Mouse (Mus musculus) kidney, embryonic 16.5 days (tissue): ENCODE measurements at regions not wholly inside any gene's neighbourhood (a gene's known extent, or its start where the extent isn't known, plus 50 kb on each side); places are given as distances from the start of the nearest gene placed in this dataset.

ENCODE experiments used
- ATAC-seq: fragments of 200-750 bp; cut with Nextera tagmentation; 2 replicates; pipeline ENCODE4 v1.8.0; 2017; ENCODE audit warnings: moderate TSS enrichment; ENCODE audit not compliant: low FRiP score, low TSS enrichment
- H3K27ac ChIP-seq: fragments of 300-500 bp; sonication (generic); 2 replicates; pipeline ENCODE4 v1.5.1; 2014; ENCODE audit warnings: low read length
- H3K27me3 ChIP-seq: fragments of 300-500 bp; sonication (generic); 2 replicates; pipeline ENCODE4 v1.6.1; 2014; ENCODE audit warnings: low read length, control low read depth, mixed read lengths; ENCODE audit not compliant: insufficient read depth
- H3K36me3 ChIP-seq: fragments of 300-500 bp; sonication (generic); 2 replicates; pipeline ENCODE4 v1.6.1; 2014; ENCODE audit warnings: low read length, control low read depth, mixed read lengths; ENCODE audit not compliant: insufficient read depth
- H3K4me1 ChIP-seq: fragments of 300-500 bp; sonication (generic); 2 replicates; pipeline ENCODE4 v1.6.1; 2014; ENCODE audit warnings: low read length, control low read depth, mixed read lengths; ENCODE audit not compliant: insufficient read depth
- H3K4me2 ChIP-seq: fragments of 300-500 bp; sonication (generic); replicated peaks from 2 replicates; pipeline ENCODE4 v1.6.1; 2014; ENCODE audit warnings: low read depth, low read length
- H3K4me3 ChIP-seq: fragments of 300-500 bp; sonication (generic); 2 replicates; pipeline ENCODE4 v1.5.1; 2014; ENCODE audit warnings: mild to moderate bottlenecking, low read length
- H3K9ac ChIP-seq: fragments of 300-500 bp; sonication (generic); replicated peaks from 2 replicates; pipeline ENCODE4 v1.6.1; 2014; ENCODE audit warnings: low read length
- H3K9me3 ChIP-seq: fragments of 300-500 bp; sonication (generic); 2 replicates; pipeline ENCODE4 v1.6.1; 2016; ENCODE audit warnings: low read length, control low read depth
- WGBS: fragments of 180-500 bp; shearing (Covaris S2); extraction: QIAGEN DNeasy Blood & Tissue Kit; methylation state at CpG from one replicate; pipeline ENCODE4 v1.1.7; 2014; 5-methylcytosine and 5-hydroxymethylcytosine counted together

GRCm38 (mm10) chr5:97236930-97237329 lies 125.5 kb upstream of the Paqr3 start:
- no peaks in the 10 kb centered on the region for H3K36me3 ChIP-seq
- no peak for ATAC-seq

GRCm38 (mm10) chr5:97226425-97226824 lies 115.0 kb upstream of the Paqr3 start:
- H3K27ac ChIP-seq: no peak overlapping the region
- H3K4me2 ChIP-seq: no peak overlapping the region
- no peaks in the 10 kb centered on the region for H3K27me3 ChIP-seq
- no peaks in the 10 kb centered on the region for H3K36me3 ChIP-seq
- no peak overlapping the region for H3K9ac ChIP-seq
- no peak for ATAC-seq
- no peaks in the 10 kb centered on the region for H3K4me1 ChIP-seq
- no peak overlapping the region for H3K4me3 ChIP-seq
- 48% methylated on average over 2 of the region's 2 CpGs for WGBS
- H3K9me3 ChIP-seq: no peaks in the 10 kb centered on the region

More at GRCm38 (mm10) chr5:97236930-97237329, 125.5 kb upstream of the Paqr3 start:
- H3K4me2 ChIP-seq: no peak overlapping the region
- no peak overlapping the region for H3K27ac ChIP-seq
- no peaks in the 10 kb centered on the region for H3K27me3 ChIP-seq
- H3K9me3 ChIP-seq: no peaks in the 10 kb centered on the region
- H3K9ac ChIP-seq: no peak overlapping the region
- no peak overlapping the region for H3K4me3 ChIP-seq
- WGBS: 83% methylated on average over 2 of the region's 2 CpGs
- no peaks in the 10 kb centered on the region for H3K4me1 ChIP-seq

- no peak for ATAC-seq
- Histone ChIP-seq H3K27me3 (no peaks in the 10 kb centered on the region), H3K4me1 (no peaks in the 10 kb centered on the region), H3K4me2 (no peak overlapping the region), H3K4me3 (no peak overlapping the region), H3K27ac (no peak overlapping the region), H3K9me3 (no peaks in the 10 kb centered on the region), H3K36me3 (no peaks in the 10 kb centered on the region), H3K9ac (no peak overlapping the region)
- WGBS: 83% methylated on average over 12 of the region's 12 CpGs
These were observed 112.0 kb upstream of the Paqr3 start for GRCm38 (mm10) chr5:97223238-97223857.

GRCm38 (mm10) chr5:97222489-97223237 lies 111.3 kb upstream of the Paqr3 start:
- H3K9ac ChIP-seq: no peak overlapping the region
- no peak for ATAC-seq
- H3K9me3 ChIP-seq: no peaks in the 10 kb centered on the region
- H3K27me3 ChIP-seq: no peaks in the 10 kb centered on the region
- WGBS: 66% methylated on average over 12 of the region's 12 CpGs
- H3K4me3 ChIP-seq: no peak overlapping the region
- H3K36me3 ChIP-seq: no peaks in the 10 kb centered on the region
- no peak overlapping the region for H3K4me2 ChIP-seq
- H3K4me1 ChIP-seq: no peaks in the 10 kb centered on the region
- H3K27ac ChIP-seq: no peak overlapping the region

GRCm38 (mm10) chr5:97218712-97219111 lies 107.3 kb upstream of the Paqr3 start:
- H3K27ac ChIP-seq: no peak overlapping the region
- WGBS: 75% methylated on average over 1 of the region's 1 CpGs
- H3K36me3 ChIP-seq: no peaks in the 10 kb centered on the region
- no peak overlapping the region for H3K4me2 ChIP-seq
- H3K9ac ChIP-seq: no peak overlapping the region
- no peaks in the 10 kb centered on the region for H3K9me3 ChIP-seq
- no peaks in the 10 kb centered on the region for H3K27me3 ChIP-seq
- H3K4me1 ChIP-seq: no peaks in the 10 kb centered on the region
- H3K4me3 ChIP-seq: no peak overlapping the region
- no peak for ATAC-seq

- no peak overlapping the region for H3K4me2 ChIP-seq
- no peak overlapping the region for H3K27ac ChIP-seq
- no peaks in the 10 kb centered on the region for H3K27me3 ChIP-seq
- ATAC-seq: no peak
- 86% methylated on average over 4 of the region's 4 CpGs for WGBS
- H3K36me3 ChIP-seq: no peaks in the 10 kb centered on the region
- no peaks in the 10 kb centered on the region for H3K9me3 ChIP-seq
- no peak overlapping the region for H3K4me3 ChIP-seq
- no peak overlapping the region for H3K9ac ChIP-seq
- no peaks in the 10 kb centered on the region for H3K4me1 ChIP-seq
These were observed 94.2 kb upstream of the Paqr3 start for GRCm38 (mm10) chr5:97205606-97206005.

GRCm38 (mm10) chr5:97204337-97204736 lies 92.9 kb upstream of the Paqr3 start:
- no peak overlapping the region for H3K27ac ChIP-seq
- H3K27me3 ChIP-seq: no peaks in the 10 kb centered on the region
- 74% methylated on average over 2 of the region's 2 CpGs for WGBS
- no peak for ATAC-seq
- no peaks in the 10 kb centered on the region for H3K4me1 ChIP-seq
- H3K9ac ChIP-seq: no peak overlapping the region
- no peak overlapping the region for H3K4me2 ChIP-seq
- no peaks in the 10 kb centered on the region for H3K36me3 ChIP-seq
- no peaks in the 10 kb centered on the region for H3K9me3 ChIP-seq
- H3K4me3 ChIP-seq: no peak overlapping the region

- Histone ChIP-seq H3K4me3 (no peak overlapping the region), H3K4me2 (no peak overlapping the region), H3K4me1 (no peaks in the 10 kb centered on the region), H3K36me3 (no peaks in the 10 kb centered on the region), H3K27ac (no peak overlapping the region), H3K9ac (no peak overlapping the region), H3K9me3 (no peaks in the 10 kb centered on the region), H3K27me3 (no peaks in the 10 kb centered on the region)
- 92% methylated on average over 1 of the region's 1 CpGs for WGBS
- no peak for ATAC-seq
These were observed 92.2 kb upstream of the Paqr3 start for GRCm38 (mm10) chr5:97203646-97204045.

GRCm38 (mm10) chr5:97202557-97202956 lies 91.2 kb upstream of the Paqr3 start:
- Histone ChIP-seq H3K4me2 (no peak overlapping the region), H3K4me3 (no peak overlapping the region), H3K9me3 (no peaks in the 10 kb centered on the region), H3K4me1 (no peaks in the 10 kb centered on the region), H3K9ac (no peak overlapping the region), H3K36me3 (no peaks in the 10 kb centered on the region), H3K27ac (no peak overlapping the region), H3K27me3 (no peaks in the 10 kb centered on the region)
- WGBS: 72% methylated on average over 3 of the region's 3 CpGs
- ATAC-seq: no peak

- Histone ChIP-seq H3K4me1 (no peaks in the 10 kb centered on the region), H3K4me2 (no peak overlapping the region), H3K27ac (no peak overlapping the region), H3K27me3 (no peaks in the 10 kb centered on the region), H3K4me3 (no peak overlapping the region), H3K36me3 (no peaks in the 10 kb centered on the region), H3K9me3 (no peaks in the 10 kb centered on the region), H3K9ac (no peak overlapping the region)
- 64% methylated on average over 4 of the region's 4 CpGs for WGBS
- ATAC-seq: no peak
These were observed 89.3 kb upstream of the Paqr3 start for GRCm38 (mm10) chr5:97200655-97201054.
